Mouse (Mus musculus) forebrain, embryonic 14.5 days (tissue): ENCODE results near the gene Rbms1. TPM values are rescaled to one million over a fixed set of nuclear protein-coding genes. Genes with fewer than 3 reads are reported as not detected.

Experiments
- ATAC-seq: fragments of 200-750 bp; cut with Nextera tagmentation; 2 replicates; pipeline ENCODE4 v1.8.0; 2017; ENCODE audit warnings: mild to moderate bottlenecking, moderate library complexity
- DNase-seq: peaks from one replicate; pipeline ENCODE4 v3.0.0-alpha.2; 2015; ENCODE audit warnings: low spot score
- H3K27ac ChIP-seq: fragments of 300-500 bp; sonication (generic); 2 replicates; pipeline ENCODE4 v1.5.1; 2014; ENCODE audit warnings: low read depth, mild to moderate bottlenecking, control low read depth, low read length, moderate library complexity
- H3K27me3 ChIP-seq: fragments of 300-500 bp; sonication (generic); replicated peaks from 2 replicates; pipeline ENCODE4 v1.6.1; 2014; ENCODE audit warnings: low read length, control low read depth, mixed read lengths; ENCODE audit not compliant: control insufficient read depth, insufficient read depth
- H3K36me3 ChIP-seq: fragments of 300-500 bp; sonication (generic); 2 replicates; pipeline ENCODE4 v1.6.1; 2014; ENCODE audit warnings: low read length, control low read depth; ENCODE audit not compliant: control insufficient read depth, insufficient read depth
- H3K4me1 ChIP-seq: fragments of 300-500 bp; sonication (generic); 2 replicates; pipeline ENCODE4 v1.6.1; 2014; ENCODE audit warnings: antibody characterized with exemption, low read length, control low read depth; ENCODE audit not compliant: control insufficient read depth, insufficient read depth
- H3K4me2 ChIP-seq: fragments of 300-500 bp; sonication (generic); 2 replicates; pipeline ENCODE4 v1.6.1; 2014; ENCODE audit warnings: mild to moderate bottlenecking, control low read depth, low read length
- H3K4me3 ChIP-seq: fragments of 300-500 bp; sonication (generic); 2 replicates; pipeline ENCODE4 v1.5.1; 2014; ENCODE audit warnings: low read depth, low read length, control low read depth
- H3K9ac ChIP-seq: fragments of 300-500 bp; sonication (generic); 2 replicates; pipeline ENCODE4 v1.6.1; 2014; ENCODE audit warnings: mild to moderate bottlenecking, low read length, control low read depth, moderate library complexity
- H3K9me3 ChIP-seq: fragments of 300-500 bp; sonication (generic); replicated peaks from 2 replicates; pipeline ENCODE4 v1.6.1; 2016; ENCODE audit warnings: low read length, control low read depth, mixed read lengths; ENCODE audit not compliant: control insufficient read depth
- WGBS: fragments of 180-500 bp; shearing (Covaris S2); extraction: QIAGEN DNeasy Blood & Tissue Kit; methylation state at CpG from one replicate; pipeline ENCODE4 v1.1.7; 2014; 5-methylcytosine and 5-hydroxymethylcytosine counted together
- polyA plus RNA-seq: library from polyadenylated mRNA; unstranded; fragments of >200 nt; fragmentation: Nextera tagmentation; extraction: Ambion mirVana; gene quantifications from 2 replicates; pipeline ENCODE4 v1.2.1, GENCODE M21; 2014

Gene Rbms1
- polyA plus RNA-seq, 1 experiment from 2014 or later, result 20.0 TPM

DNA sequence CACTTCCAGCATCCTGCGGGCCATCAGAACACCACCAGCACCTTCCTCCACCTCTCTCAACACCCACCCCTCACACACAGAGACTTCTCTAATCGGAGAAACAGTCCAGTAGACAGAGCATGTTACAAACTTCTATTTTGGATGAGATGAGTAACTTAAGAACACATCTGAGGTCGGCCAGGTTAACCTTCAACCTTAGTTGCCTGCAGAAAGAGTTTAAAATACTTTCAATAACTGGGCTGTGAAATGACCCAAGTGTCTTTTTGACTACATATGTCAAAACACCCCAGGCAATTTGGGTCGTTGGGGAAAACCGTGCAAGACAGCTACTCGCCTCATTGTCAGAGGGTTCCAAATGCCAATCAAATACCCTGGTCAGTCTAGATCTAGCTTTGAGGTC lies 250.5 kb downstream of the Rbms1 start:
- H3K9ac ChIP-seq, result no peak overlapping the region
- H3K27ac ChIP-seq, result no peak overlapping the region
- no peak for ATAC-seq
- no peak for DNase-seq
- H3K4me1 ChIP-seq, result peaks cover 20% of the 10 kb centered on the region
- no peaks in the 10 kb centered on the region for H3K9me3 ChIP-seq
- no peak overlapping the region for H3K4me2 ChIP-seq
- WGBS, result 78% methylated on average over 6 of the region's 6 CpGs
- H3K27me3 ChIP-seq, result 0 out of 2 replicates have a peak, but pooled peaks cover 6% of the 10 kb centered on the region
- H3K4me3 ChIP-seq, result no peak overlapping the region
- no peaks in the 10 kb centered on the region for H3K36me3 ChIP-seq

DNA sequence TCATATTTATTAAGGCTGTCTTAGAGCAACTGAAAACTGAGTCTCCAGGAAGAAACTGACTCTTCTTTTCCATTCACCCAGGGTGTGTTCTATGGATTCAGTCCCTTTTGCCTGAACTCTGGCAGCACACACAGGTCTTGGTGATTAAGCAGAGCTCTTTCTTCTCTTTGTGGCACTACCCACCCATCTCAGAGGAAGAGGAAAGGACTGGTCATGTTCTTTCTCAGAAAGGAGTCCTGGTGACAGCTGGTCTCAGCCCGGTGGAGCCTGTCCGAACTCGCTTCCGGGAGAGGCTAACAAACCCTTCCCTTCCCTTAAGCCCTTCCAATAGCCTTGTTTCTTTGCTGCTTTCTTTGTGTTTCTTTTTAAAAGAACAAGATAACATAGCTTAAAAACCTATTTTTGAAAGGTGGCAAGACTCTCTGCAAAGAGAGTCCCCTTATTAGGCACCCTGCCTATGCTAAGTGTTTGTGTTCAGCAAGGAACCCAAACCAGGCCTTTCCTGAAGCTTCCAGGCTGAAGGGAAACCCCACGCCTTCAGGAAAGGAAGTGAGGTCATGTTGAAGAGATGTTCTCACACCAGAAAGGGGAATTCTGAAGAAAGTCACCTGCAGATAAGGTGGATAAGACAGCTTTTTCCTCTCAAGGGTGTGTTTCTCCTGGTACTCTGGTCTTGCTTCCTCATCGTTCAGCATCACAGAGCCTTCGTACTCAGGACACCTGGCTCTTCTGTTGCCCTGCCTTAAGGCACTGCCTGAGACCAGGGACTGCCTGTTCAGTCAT lies 251.7 kb downstream of the Rbms1 start:
- H3K4me2 ChIP-seq, result no peak overlapping the region
- no peak for ATAC-seq
- H3K4me3 ChIP-seq, result no peak overlapping the region
- no peak overlapping the region for H3K27ac ChIP-seq
- H3K27me3 ChIP-seq, result no peaks in the 10 kb centered on the region
- H3K9me3 ChIP-seq, result no peaks in the 10 kb centered on the region
- H3K9ac ChIP-seq, result no peak overlapping the region
- 92% methylated on average over 7 of the region's 7 CpGs for WGBS
- no peaks in the 10 kb centered on the region for H3K36me3 ChIP-seq
- no peak for DNase-seq
- peaks cover 20% of the 10 kb centered on the region for H3K4me1 ChIP-seq

DNA sequence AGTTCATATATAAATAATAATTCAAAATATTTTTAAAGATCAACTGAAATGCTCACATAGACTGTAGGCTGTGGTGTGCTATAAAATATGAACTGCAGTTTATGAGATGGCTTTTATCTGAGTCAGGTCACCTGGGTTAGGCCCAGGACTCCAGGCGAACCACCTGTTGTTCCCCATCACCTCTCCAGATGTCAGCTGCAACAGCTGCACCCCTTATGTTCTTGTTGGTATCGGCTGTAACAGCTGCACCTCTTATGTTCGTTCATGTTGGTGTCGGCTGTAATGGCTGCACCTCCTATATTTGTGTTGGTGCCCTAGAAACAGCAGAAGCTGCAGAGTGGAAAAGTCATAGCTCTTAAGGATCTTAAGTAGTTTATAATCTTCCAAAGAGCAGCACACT lies 252.7 kb downstream of the Rbms1 start:
- WGBS, result 95% methylated on average over 4 of the region's 4 CpGs
- ATAC-seq, result no peak

DNA sequence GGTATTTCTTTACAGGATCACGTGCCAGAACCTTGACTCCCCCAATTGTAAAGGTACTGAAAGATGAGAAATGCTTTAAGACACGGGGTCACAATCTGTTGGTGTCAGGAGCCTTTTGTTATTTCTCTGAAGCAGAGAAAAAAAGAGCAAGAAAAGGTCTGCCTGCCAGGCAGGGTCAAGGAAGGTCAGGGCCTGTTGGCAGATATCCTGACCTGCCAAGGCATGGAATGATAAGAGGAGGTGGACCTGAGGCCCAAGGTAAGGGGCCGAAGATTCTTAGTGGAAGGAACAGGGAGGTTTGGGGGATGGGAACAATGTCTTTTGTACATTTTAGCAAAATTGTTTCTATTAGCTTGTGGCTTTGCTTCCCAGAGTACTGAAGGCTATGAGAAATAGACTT lies 254.3 kb downstream of the Rbms1 start:
- no peak for DNase-seq
- Histone ChIP-seq H3K9me3 (no peaks in the 10 kb centered on the region), H3K27ac (no peak overlapping the region), H3K4me2 (no peak overlapping the region), H3K4me1 (peaks cover 4% of the 10 kb centered on the region; the same call in 1 of the 2 replicates), H3K36me3 (no peaks in the 10 kb centered on the region), H3K27me3 (no peaks in the 10 kb centered on the region), H3K9ac (no peak overlapping the region), H3K4me3 (no peak overlapping the region)
- ATAC-seq, result no peak
- WGBS, result 59% methylated on average over 3 of the region's 3 CpGs

More for the DNA sequence above, 252.7 kb downstream of the Rbms1 start:
- Histone ChIP-seq H3K4me3 (no peak overlapping the region), H3K4me2 (no peak overlapping the region), H3K27ac (no peak overlapping the region), H3K27me3 (no peaks in the 10 kb centered on the region), H3K4me1 (peaks cover 20% of the 10 kb centered on the region), H3K36me3 (no peaks in the 10 kb centered on the region), H3K9ac (no peak overlapping the region), H3K9me3 (no peaks in the 10 kb centered on the region)
- DNase-seq, result no peak

GRCm38 (mm10) chr2:60706866-60707265 lies 256.1 kb downstream of the Rbms1 start:
- whole genome bisulfite sequencing, result 90% methylated on average over 3 of the region's 3 CpGs
- Histone ChIP-seq H3K27me3 (no peaks in the 10 kb centered on the region), H3K9me3 (no peaks in the 10 kb centered on the region), H3K27ac (no peak overlapping the region), H3K4me3 (no peak overlapping the region), H3K4me1 (no peaks in the 10 kb centered on the region), H3K4me2 (no peak overlapping the region), H3K36me3 (no peaks in the 10 kb centered on the region), H3K9ac (no peak overlapping the region)
- DNase-seq (no peak), ATAC-seq (no peak)

DNA sequence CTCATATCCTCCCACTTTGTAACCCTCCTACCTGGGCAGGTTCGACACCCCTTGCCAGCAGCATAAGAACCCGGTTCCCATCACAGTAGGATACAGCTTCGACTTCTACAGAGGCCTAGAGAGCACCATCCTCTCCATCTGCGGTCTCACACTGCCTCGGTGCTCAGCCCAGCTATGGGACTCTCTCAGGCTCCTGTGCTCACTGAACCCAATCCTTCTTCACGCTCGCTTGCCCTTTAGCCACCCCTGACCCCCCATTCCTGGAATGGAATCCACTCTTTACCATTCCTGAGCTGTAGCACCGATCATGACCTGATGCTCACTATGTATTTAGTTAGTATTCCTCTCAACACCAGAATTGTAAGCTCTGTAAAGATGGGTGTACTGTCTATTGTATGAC lies 257.6 kb downstream of the Rbms1 start:
- WGBS, result 93% methylated on average over 8 of the region's 8 CpGs
- DNase-seq, result no peak
- H3K4me2 ChIP-seq, result no peak overlapping the region
- H3K27me3 ChIP-seq, result no peaks in the 10 kb centered on the region
- no peak for ATAC-seq
- no peak overlapping the region for H3K9ac ChIP-seq
- no peaks in the 10 kb centered on the region for H3K36me3 ChIP-seq
- no peaks in the 10 kb centered on the region for H3K4me1 ChIP-seq
- H3K4me3 ChIP-seq, result no peak overlapping the region
- no peak overlapping the region for H3K27ac ChIP-seq
- no peaks in the 10 kb centered on the region for H3K9me3 ChIP-seq

- ATAC-seq, result no peak
- no peak for DNase-seq
Observed at GRCm38 (mm10) chr2:60703315-60703714, 259.7 kb downstream of the Rbms1 start.

DNA sequence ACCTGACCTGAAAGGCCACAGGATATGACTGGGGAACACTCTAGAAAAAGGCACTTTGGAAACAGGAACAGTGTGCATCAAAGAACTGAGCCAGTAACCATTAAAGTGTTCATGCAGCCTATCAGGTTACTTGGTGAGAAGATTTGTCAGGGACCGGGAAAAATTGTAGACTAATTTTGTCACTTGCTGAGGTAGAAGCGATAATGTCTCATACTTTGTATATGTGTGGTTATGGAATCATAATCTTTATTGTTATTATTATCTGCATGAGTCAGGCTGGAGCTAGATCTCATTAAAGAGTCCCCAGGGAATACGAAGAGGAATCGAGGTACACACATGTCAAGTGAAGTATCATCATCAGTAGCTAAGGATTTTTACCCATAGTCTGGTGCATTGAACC lies 262.0 kb downstream of the Rbms1 start:
- 97% methylated on average over 4 of the region's 4 CpGs for WGBS
- no peaks in the 10 kb centered on the region for H3K9me3 ChIP-seq
- H3K4me3 ChIP-seq, result no peak overlapping the region
- no peak for ATAC-seq
- no peak overlapping the region for H3K4me2 ChIP-seq
- no peaks in the 10 kb centered on the region for H3K4me1 ChIP-seq
- no peaks in the 10 kb centered on the region for H3K36me3 ChIP-seq
- DNase-seq, result no peak
- no peak overlapping the region for H3K27ac ChIP-seq
- no peak overlapping the region for H3K9ac ChIP-seq
- no peaks in the 10 kb centered on the region for H3K27me3 ChIP-seq

More at GRCm38 (mm10) chr2:60703315-60703714, 259.7 kb downstream of the Rbms1 start:
- Histone ChIP-seq H3K4me2 (no peak overlapping the region), H3K9me3 (no peaks in the 10 kb centered on the region), H3K27me3 (no peaks in the 10 kb centered on the region), H3K9ac (no peak overlapping the region), H3K4me3 (no peak overlapping the region), H3K36me3 (no peaks in the 10 kb centered on the region), H3K27ac (no peak overlapping the region), H3K4me1 (no peaks in the 10 kb centered on the region)
- WGBS, result 70% methylated on average over 4 of the region's 4 CpGs
